Mouse (Mus musculus): ENCODE data around the gene B4gat1.

DNA sequence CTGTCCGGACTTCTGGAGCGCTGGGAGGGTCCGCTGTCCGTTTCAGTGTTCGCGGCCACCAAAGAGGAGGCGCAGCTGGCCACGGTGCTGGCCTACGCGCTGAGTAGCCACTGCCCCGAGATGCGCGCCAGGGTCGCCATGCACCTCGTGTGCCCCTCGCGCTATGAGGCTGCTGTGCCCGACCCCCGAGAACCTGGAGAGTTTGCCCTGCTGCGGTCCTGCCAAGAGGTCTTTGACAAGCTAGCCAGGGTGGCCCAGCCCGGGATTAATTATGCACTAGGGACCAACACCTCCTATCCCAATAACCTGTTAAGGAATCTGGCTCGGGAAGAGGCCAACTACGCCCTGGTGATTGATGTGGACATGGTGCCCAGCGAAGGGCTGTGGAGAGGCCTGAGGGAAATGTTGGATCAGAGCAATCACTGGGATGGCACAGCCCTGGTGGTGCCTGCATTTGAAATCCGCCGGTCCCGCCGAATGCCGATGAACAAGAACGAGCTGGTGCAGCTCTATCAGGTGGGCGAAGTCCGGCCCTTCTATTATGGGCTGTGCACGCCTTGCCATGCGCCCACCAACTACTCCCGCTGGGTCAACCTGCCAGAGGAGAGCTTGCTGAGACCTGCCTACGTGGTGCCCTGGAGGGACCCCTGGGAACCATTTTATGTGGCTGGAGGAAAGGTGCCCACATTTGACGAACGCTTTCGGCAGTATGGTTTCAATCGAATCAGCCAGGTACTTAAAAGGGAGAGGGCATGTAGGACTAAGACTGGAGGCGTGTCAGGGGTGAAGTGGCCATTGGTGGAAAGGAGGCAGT, 882 bp downstream of the B4gat1 start:
- TF ChIP-seq EP300 (IDR thresholded peaks at IDR 0.05; ENCODE audit: low read depth), result no peak
- no peak for TF ChIP-seq CTCF (IDR thresholded peaks at IDR 0.05; ENCODE audit: low read depth)

Measured in liver, embryonic 14.5 days (tissue).